Mouse (Mus musculus): ENCODE results near the gene Lax1. TPM values are rescaled to one million over a fixed set of nuclear protein-coding genes. Genes with fewer than 3 reads are reported as not detected.
A peak's percentile ranks its signal among the peaks of the same experiment; 100 is the strongest.

Gene Lax1
- 0.36 and 0.57 TPM in 2 replicates for polyA plus RNA-seq (2014; fragmentation: Nextera tagmentation; extraction: Ambion mirVana)

- no peak within 1 kb of the TSS for H3K27ac ChIP-seq (ENCODE audit: low read depth, low read length)
- DNase-seq (ENCODE audit: low spot score) = no peak
These were observed at the start of gene Lax1 for GRCm38 (mm10) chr1:133689897-133690296. TSS of gene Lax1 (minus strand) at chr1:133690108.

GRCm38 (mm10) chr1:133736664-133737063 lies 46.8 kb upstream of the Lax1 start:
- H3K27ac ChIP-seq (ENCODE audit: low read depth, low read length) = no peak overlapping the region
- no peak overlapping the region for H3K4me3 ChIP-seq (ENCODE audit: low read depth, low read length)
- 69% methylated on average over 7 of the region's 7 CpGs for WGBS
- H3K4me1 ChIP-seq (replicated peaks; ENCODE audit: control insufficient read depth, insufficient read depth, low read length) = 0 out of 2 replicates have a peak, but pooled peaks cover 2% of the 10 kb centered on the region
- no peaks in the 10 kb centered on the region for H3K9me3 ChIP-seq (ENCODE audit: control insufficient read depth, low read length)
- H3K4me2 ChIP-seq (ENCODE audit: low read depth, low read length, severe bottlenecking) = no peak overlapping the region
- H3K9ac ChIP-seq (ENCODE audit: low read length) = no peak overlapping the region
- no peaks in the 10 kb centered on the region for H3K36me3 ChIP-seq (ENCODE audit: control insufficient read depth, insufficient read depth, low read length)
- DNase-seq (ENCODE audit: low spot score) = no peak
- no peak for ATAC-seq (replicated peaks; ENCODE audit: low FRiP score)
- H3K27me3 ChIP-seq (ENCODE audit: control insufficient read depth, insufficient read depth, low read length) = no peaks in the 10 kb centered on the region

More at GRCm38 (mm10) chr1:133689897-133690296, at the start of gene Lax1:
- no peaks in the 10 kb centered on the region for H3K9me3 ChIP-seq (ENCODE audit: control insufficient read depth, low read length)
- no peak for ATAC-seq (replicated peaks; ENCODE audit: low FRiP score)
- no peak within 1 kb of the TSS for H3K4me3 ChIP-seq (ENCODE audit: low read depth, low read length)
- 46% methylated on average over 6 of the region's 6 CpGs for WGBS
- H3K4me2 ChIP-seq (ENCODE audit: low read depth, low read length, severe bottlenecking) = no peak within 1 kb of the TSS
- no peak within 1 kb of the TSS for H3K9ac ChIP-seq (ENCODE audit: low read length)
- H3K27me3 ChIP-seq (ENCODE audit: control insufficient read depth, insufficient read depth, low read length) = no peaks in the 10 kb centered on the region
- H3K36me3 ChIP-seq (ENCODE audit: control insufficient read depth, insufficient read depth, low read length) = no peaks in the 10 kb centered on the region
- H3K4me1 ChIP-seq (replicated peaks; ENCODE audit: control insufficient read depth, insufficient read depth, low read length) = no peaks in the 10 kb centered on the region

- no peak overlapping the region for H3K27ac ChIP-seq (ENCODE audit: low read depth, low read length)
These were observed 46.2 kb upstream of the Lax1 start for GRCm38 (mm10) chr1:133735995-133736652.

DNA sequence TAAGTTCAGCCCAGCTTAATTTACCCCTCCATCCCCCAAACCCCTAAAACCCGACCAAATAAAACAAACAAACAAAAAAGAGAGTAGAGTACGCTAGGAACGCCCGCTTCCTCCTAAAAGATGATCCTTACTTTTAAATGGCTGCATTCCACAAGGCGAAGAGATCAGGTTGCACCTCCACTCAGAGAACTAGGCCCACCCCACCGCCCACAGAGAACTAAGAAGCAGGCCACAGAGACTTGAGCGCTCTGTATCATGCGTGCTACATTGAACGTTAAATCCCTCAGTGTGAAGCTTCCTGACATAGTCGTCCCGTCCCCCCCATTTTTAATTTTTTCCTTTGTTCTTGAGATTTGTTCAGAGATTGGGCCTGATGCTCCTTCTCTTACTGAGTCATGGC lies 42.9 kb upstream of the Lax1 start:
- Histone ChIP-seq H3K27me3 (ENCODE audit: control insufficient read depth, insufficient read depth, low read length) (no peaks in the 10 kb centered on the region), H3K27ac (ENCODE audit: low read depth, low read length) (no peak overlapping the region)
- ATAC-seq (replicated peaks; ENCODE audit: low FRiP score) = no peak

More at GRCm38 (mm10) chr1:133735995-133736652, 46.2 kb upstream of the Lax1 start:
- DNase-seq (ENCODE audit: low spot score) (peak; percentile 79), ATAC-seq (replicated peaks; ENCODE audit: low FRiP score) (peak; percentile 85)
- Histone ChIP-seq H3K4me2 (ENCODE audit: low read depth, low read length, severe bottlenecking) (peak overlapping the region; percentile 40), H3K36me3 (ENCODE audit: control insufficient read depth, insufficient read depth, low read length) (no peaks in the 10 kb centered on the region), H3K9ac (ENCODE audit: low read length) (peak overlapping the region; percentile 54), H3K4me3 (ENCODE audit: low read depth, low read length) (peak overlapping the region; percentile 22), H3K9me3 (ENCODE audit: control insufficient read depth, low read length) (no peaks in the 10 kb centered on the region), H3K4me1 (replicated peaks; ENCODE audit: control insufficient read depth, insufficient read depth, low read length) (0 out of 2 replicates have a peak, but pooled peaks cover 2% of the 10 kb centered on the region), H3K27me3 (ENCODE audit: control insufficient read depth, insufficient read depth, low read length) (no peaks in the 10 kb centered on the region)
- 19% methylated on average over 17 of the region's 17 CpGs for WGBS

GRCm38 (mm10) chr1:133728339-133728738 lies 38.4 kb upstream of the Lax1 start:
- H3K9ac ChIP-seq (ENCODE audit: low read length) = no peak overlapping the region
- H3K9me3 ChIP-seq (ENCODE audit: control insufficient read depth, low read length) = no peaks in the 10 kb centered on the region
- ATAC-seq (replicated peaks; ENCODE audit: low FRiP score) (no peak), DNase-seq (ENCODE audit: low spot score) (no peak)
- H3K4me2 ChIP-seq (ENCODE audit: low read depth, low read length, severe bottlenecking) = no peak overlapping the region
- H3K4me1 ChIP-seq (replicated peaks; ENCODE audit: control insufficient read depth, insufficient read depth, low read length) = no peaks in the 10 kb centered on the region
- WGBS = 85% methylated on average over 6 of the region's 7 CpGs
- no peak overlapping the region for H3K27ac ChIP-seq (ENCODE audit: low read depth, low read length)
- H3K36me3 ChIP-seq (ENCODE audit: control insufficient read depth, insufficient read depth, low read length) = no peaks in the 10 kb centered on the region
- no peaks in the 10 kb centered on the region for H3K27me3 ChIP-seq (ENCODE audit: control insufficient read depth, insufficient read depth, low read length)
- no peak overlapping the region for H3K4me3 ChIP-seq (ENCODE audit: low read depth, low read length)

More for the DNA sequence above, 42.9 kb upstream of the Lax1 start:
- Histone ChIP-seq H3K4me1 (replicated peaks; ENCODE audit: control insufficient read depth, insufficient read depth, low read length) (0 out of 2 replicates have a peak, but pooled peaks cover 2% of the 10 kb centered on the region), H3K4me3 (ENCODE audit: low read depth, low read length) (no peak overlapping the region), H3K9me3 (ENCODE audit: control insufficient read depth, low read length) (no peaks in the 10 kb centered on the region), H3K9ac (ENCODE audit: low read length) (no peak overlapping the region), H3K4me2 (ENCODE audit: low read depth, low read length, severe bottlenecking) (no peak overlapping the region), H3K36me3 (ENCODE audit: control insufficient read depth, insufficient read depth, low read length) (no peaks in the 10 kb centered on the region)
- no peak for DNase-seq (ENCODE audit: low spot score)
- 64% methylated on average over 11 of the region's 11 CpGs for WGBS

- 87% methylated on average over 7 of the region's 7 CpGs for WGBS
These were observed 30.4 kb upstream of the Lax1 start for GRCm38 (mm10) chr1:133720342-133720741.

DNA sequence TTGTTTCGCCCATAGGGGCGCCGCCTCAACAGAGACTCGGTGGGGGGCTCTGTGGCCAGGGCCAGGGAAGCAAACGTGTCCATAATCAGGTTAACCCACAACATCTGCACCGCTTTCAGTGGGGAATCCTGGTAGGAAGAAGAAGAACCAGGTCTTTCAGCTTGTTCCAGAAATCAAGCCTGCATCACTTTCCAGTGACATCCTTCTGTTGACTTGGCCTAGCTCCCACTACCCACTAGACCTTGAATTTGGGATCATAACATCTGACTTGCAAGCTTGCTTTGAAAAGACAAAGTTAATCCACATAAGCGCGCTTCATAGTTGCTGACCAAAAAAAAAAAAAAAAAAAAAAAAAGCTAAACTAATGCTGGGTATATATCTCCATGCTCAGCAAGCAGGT lies 28.9 kb upstream of the Lax1 start:
- Histone ChIP-seq H3K9ac (ENCODE audit: low read length) (no peak overlapping the region), H3K4me3 (ENCODE audit: low read depth, low read length) (no peak overlapping the region), H3K36me3 (ENCODE audit: control insufficient read depth, insufficient read depth, low read length) (no peaks in the 10 kb centered on the region), H3K4me1 (replicated peaks; ENCODE audit: control insufficient read depth, insufficient read depth, low read length) (no peaks in the 10 kb centered on the region), H3K27me3 (ENCODE audit: control insufficient read depth, insufficient read depth, low read length) (no peaks in the 10 kb centered on the region), H3K9me3 (ENCODE audit: control insufficient read depth, low read length) (no peaks in the 10 kb centered on the region), H3K27ac (ENCODE audit: low read depth, low read length) (no peak overlapping the region), H3K4me2 (ENCODE audit: low read depth, low read length, severe bottlenecking) (no peak overlapping the region)
- ATAC-seq (replicated peaks; ENCODE audit: low FRiP score) = no peak
- 90% methylated on average over 8 of the region's 8 CpGs for WGBS
- no peak for DNase-seq (ENCODE audit: low spot score)

More at GRCm38 (mm10) chr1:133720342-133720741, 30.4 kb upstream of the Lax1 start:
- Histone ChIP-seq H3K9me3 (ENCODE audit: control insufficient read depth, low read length) (no peaks in the 10 kb centered on the region), H3K4me2 (ENCODE audit: low read depth, low read length, severe bottlenecking) (no peak overlapping the region), H3K27me3 (ENCODE audit: control insufficient read depth, insufficient read depth, low read length) (no peaks in the 10 kb centered on the region), H3K36me3 (ENCODE audit: control insufficient read depth, insufficient read depth, low read length) (no peaks in the 10 kb centered on the region), H3K27ac (ENCODE audit: low read depth, low read length) (no peak overlapping the region), H3K4me1 (replicated peaks; ENCODE audit: control insufficient read depth, insufficient read depth, low read length) (no peaks in the 10 kb centered on the region), H3K4me3 (ENCODE audit: low read depth, low read length) (no peak overlapping the region), H3K9ac (ENCODE audit: low read length) (no peak overlapping the region)
- DNase-seq (ENCODE audit: low spot score) = no peak
- ATAC-seq (replicated peaks; ENCODE audit: low FRiP score) = no peak

DNA sequence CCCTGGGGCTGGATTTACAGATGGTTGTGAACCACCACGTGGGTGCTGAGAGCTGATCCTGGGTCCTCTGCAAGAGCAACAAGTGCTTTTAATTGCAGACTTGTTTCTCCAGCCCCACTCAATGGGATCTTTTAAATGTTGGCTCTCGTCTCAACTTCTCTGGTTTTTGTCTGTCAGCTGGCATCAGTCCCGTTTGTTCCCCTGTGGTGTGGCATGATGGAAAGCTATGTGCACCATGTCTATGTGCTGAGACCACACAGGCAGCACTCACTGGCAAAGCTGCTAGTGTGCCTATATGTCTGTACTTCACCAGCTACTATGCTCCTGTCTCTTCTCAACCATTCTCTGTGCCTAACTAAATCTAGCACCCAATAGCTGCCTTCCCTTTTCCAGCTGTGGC lies 28.4 kb upstream of the Lax1 start:
- Histone ChIP-seq H3K9me3 (ENCODE audit: control insufficient read depth, low read length) (no peaks in the 10 kb centered on the region), H3K27me3 (ENCODE audit: control insufficient read depth, insufficient read depth, low read length) (no peaks in the 10 kb centered on the region), H3K27ac (ENCODE audit: low read depth, low read length) (no peak overlapping the region), H3K9ac (ENCODE audit: low read length) (no peak overlapping the region), H3K36me3 (ENCODE audit: control insufficient read depth, insufficient read depth, low read length) (no peaks in the 10 kb centered on the region), H3K4me1 (replicated peaks; ENCODE audit: control insufficient read depth, insufficient read depth, low read length) (no peaks in the 10 kb centered on the region), H3K4me3 (ENCODE audit: low read depth, low read length) (no peak overlapping the region), H3K4me2 (ENCODE audit: low read depth, low read length, severe bottlenecking) (no peak overlapping the region)
- DNase-seq (ENCODE audit: low spot score) (no peak), ATAC-seq (replicated peaks; ENCODE audit: low FRiP score) (no peak)
- WGBS = 85% methylated on average over 3 of the region's 3 CpGs

DNA sequence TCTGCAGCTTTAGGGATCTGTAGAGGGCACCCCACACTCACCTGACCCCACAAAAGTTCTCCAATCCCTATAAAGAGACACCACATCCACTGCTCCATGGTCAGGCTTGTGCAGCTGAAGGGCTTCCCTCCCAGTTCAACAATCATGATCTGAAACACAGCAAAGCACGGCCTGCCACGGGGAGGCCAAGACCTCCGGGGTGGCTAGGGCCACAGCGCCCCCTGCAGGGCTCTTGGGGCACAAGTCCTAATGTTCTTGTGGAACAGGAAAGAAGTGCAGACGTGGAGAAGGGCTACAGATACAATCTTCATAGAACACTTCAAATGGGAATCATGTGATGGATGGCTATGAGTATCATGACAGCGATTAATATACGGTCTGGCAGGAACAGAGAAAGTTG lies 26.6 kb upstream of the Lax1 start:
- Histone ChIP-seq H3K9ac (ENCODE audit: low read length) (no peak overlapping the region), H3K4me2 (ENCODE audit: low read depth, low read length, severe bottlenecking) (no peak overlapping the region), H3K36me3 (ENCODE audit: control insufficient read depth, insufficient read depth, low read length) (no peaks in the 10 kb centered on the region), H3K4me1 (replicated peaks; ENCODE audit: control insufficient read depth, insufficient read depth, low read length) (0 out of 2 replicates have a peak, but pooled peaks cover 3% of the 10 kb centered on the region), H3K27ac (ENCODE audit: low read depth, low read length) (no peak overlapping the region), H3K4me3 (ENCODE audit: low read depth, low read length) (no peak overlapping the region), H3K27me3 (ENCODE audit: control insufficient read depth, insufficient read depth, low read length) (no peaks in the 10 kb centered on the region), H3K9me3 (ENCODE audit: control insufficient read depth, low read length) (no peaks in the 10 kb centered on the region)
- ATAC-seq (replicated peaks; ENCODE audit: low FRiP score) (no peak), DNase-seq (ENCODE audit: low spot score) (peak; percentile 65)
- 28% methylated on average over 7 of the region's 7 CpGs for whole genome bisulfite sequencing

Measured in forebrain, embryonic 11.5 days (tissue).